Mouse (Mus musculus) retina, embryonic 14.5 days (tissue): ENCODE data around the gene Dqx1.

Source experiments
- DNase-seq: peaks from one replicate; pipeline ENCODE4 v3.0.0-alpha.2; 2015; ENCODE audit warnings: low spot score

Dqx1 gene

GRCm38 (mm10) chr6:83057790-83058189 is at the start of gene Dqx1:
TSS of gene Dqx1 (plus strand) at chr6:83057844.
- DNase-seq: no peak

- no peak for DNase-seq
Observed at GRCm38 (mm10) chr6:83008659-83009058, 49.0 kb upstream of the Dqx1 start.

DNA sequence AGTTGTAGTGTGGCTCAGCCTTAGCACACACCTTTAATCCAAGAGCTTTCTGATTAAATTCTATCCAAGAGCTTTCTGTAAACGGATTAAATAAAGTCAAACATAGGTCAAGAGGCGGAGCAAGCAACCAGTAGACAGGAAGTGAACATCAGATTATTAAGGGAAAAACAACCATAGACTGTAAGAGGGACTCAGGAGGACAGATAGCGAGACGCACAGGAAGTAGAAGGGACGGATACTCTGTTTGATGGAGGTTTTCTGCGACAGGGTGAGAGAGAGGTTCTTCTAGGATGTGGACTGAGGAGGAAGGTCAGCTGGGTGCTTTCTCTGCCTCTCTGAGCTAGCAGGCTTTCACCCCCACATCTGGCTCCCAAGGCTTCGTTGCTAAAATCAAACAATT is 47.6 kb upstream of the Dqx1 start:
- DNase-seq: no peak

DNA sequence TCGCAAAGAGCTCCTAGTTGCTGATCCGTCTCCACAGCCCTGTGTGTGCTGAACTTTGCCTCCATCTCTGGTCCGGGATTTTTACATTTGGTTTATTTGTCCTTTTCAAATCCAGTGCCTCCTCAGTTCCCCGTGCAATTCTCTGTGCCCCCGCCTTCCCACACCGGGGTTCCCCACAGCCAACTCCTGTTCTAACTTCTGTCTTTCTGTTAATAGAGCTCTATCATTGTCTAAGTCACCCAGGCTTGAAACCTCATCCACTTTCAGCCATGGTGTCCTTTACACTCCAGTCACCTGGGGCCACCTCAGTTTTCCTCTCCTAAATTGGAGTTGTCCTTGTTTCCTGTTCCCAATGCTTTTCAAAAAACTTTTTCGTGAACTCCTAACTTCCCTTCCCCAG is 46.4 kb upstream of the Dqx1 start:
- DNase-seq: no peak

- no peak for DNase-seq
Observed at GRCm38 (mm10) chr6:83011756-83012155, 45.9 kb upstream of the Dqx1 start.

GRCm38 (mm10) chr6:83013444-83013843 is 44.2 kb upstream of the Dqx1 start:
- peak; percentile 48 for DNase-seq

- DNase-seq: no peak
Observed at GRCm38 (mm10) chr6:83014482-83015466, 42.9 kb upstream of the Dqx1 start.

GRCm38 (mm10) chr6:83015749-83016148 is 41.9 kb upstream of the Dqx1 start:
- DNase-seq: no peak

GRCm38 (mm10) chr6:83017190-83017589 is 40.5 kb upstream of the Dqx1 start:
- DNase-seq: no peak

DNA sequence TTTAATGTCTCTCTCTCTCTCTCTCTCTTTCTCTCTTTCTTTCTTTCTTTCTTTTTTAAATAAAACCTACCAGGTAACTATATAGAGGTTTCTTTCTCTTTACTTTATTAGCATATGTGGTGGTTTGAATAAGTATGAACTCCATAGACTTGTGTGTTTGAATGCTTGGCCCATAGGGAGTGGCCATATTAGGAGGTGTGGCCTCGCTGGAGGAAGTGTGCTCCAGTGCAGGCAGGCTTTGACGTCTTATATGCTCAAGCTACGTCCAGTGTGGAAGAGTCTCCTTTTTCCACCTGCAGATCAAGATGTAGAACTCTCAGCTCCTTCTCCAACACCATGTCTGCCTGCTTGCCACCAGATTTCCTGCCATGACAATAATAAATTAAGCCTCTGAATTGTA is 38.6 kb upstream of the Dqx1 start:
- no peak for DNase-seq

- no peak for DNase-seq
Observed at GRCm38 (mm10) chr6:83020121-83020520, 37.5 kb upstream of the Dqx1 start.

- DNase-seq: no peak
Observed at GRCm38 (mm10) chr6:83020836-83021593, 36.6 kb upstream of the Dqx1 start.

GRCm38 (mm10) chr6:83023008-83023407 is 34.6 kb upstream of the Dqx1 start:
- DNase-seq: no peak

GRCm38 (mm10) chr6:83023786-83024185 is 33.9 kb upstream of the Dqx1 start:
- no peak for DNase-seq

- DNase-seq: no peak
Observed at GRCm38 (mm10) chr6:83024421-83024820, 33.2 kb upstream of the Dqx1 start.

DNA sequence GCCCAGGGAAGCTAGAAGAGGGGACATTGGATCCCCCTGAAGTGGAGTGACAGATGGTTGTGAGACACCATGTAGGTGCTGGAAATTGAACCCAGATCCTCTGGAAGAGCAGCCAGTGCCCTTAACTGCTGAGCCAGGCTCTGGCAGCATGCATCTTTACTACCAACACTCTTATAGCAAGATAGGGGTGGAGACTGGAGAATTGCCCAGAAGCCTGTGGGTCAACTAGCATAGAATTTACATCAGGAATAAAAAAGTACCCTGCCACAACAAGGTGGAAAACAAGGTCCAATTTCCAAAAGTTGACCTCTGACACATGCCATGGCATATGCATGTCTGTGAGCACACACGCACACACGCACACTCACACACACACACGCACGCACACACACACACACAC is 32.4 kb upstream of the Dqx1 start:
- DNase-seq: no peak

- DNase-seq: no peak
Observed at GRCm38 (mm10) chr6:83027293-83027692, 30.4 kb upstream of the Dqx1 start.

GRCm38 (mm10) chr6:83027706-83028105 is 29.9 kb upstream of the Dqx1 start:
- no peak for DNase-seq

GRCm38 (mm10) chr6:83029777-83030176 is 27.9 kb upstream of the Dqx1 start:
- no peak for DNase-seq

DNA sequence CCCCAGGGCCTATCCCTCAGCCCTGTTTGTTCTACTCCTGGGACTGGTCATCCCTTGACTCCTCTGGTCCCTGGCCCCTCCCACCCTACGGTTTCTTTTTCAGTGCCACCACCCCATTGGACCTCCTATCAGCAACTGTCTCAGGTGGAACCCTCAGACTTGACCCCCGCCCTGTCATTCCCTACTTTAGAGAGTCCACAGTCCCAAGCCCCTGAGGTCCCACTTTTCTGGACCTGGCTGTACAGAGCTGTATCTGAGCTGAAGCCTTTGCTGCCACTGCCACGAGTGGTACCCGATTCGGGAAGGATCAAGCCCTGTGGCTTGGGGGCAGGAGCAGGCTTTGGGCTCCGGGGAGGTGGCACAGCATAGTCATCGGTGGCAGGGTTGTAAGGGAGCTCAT is 26.5 kb upstream of the Dqx1 start:
- no peak for DNase-seq

GRCm38 (mm10) chr6:83031921-83032590 is 25.6 kb upstream of the Dqx1 start:
- DNase-seq: no peak

DNA sequence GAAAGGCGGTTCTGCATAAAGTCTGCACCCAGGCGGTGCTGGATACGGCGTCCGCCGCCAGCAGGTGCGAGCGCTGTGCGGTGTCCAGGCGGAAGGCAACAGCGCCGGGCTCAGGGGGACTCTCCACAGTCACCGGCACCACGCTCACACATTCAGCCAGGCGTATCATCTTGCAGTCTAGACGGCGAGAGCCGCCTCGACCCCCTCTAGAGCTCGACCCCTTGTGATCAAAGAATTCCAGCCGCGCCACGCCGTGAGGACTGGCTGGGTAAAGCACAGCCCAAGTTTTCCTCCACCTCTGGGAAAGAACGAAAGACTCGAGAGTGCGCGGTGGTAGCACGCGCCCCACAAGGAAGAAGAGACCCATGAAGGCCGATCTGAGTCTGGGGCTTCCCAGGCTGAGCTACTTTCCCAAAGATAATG is 24.9 kb upstream of the Dqx1 start:
- DNase-seq: peak; percentile 60
